Mouse (Mus musculus) gastrocnemius, adult 8-10 months (tissue): ENCODE results near the gene Cd68. TPM values are rescaled to one million over a fixed set of nuclear protein-coding genes. Genes with fewer than 3 reads are reported as not detected.
"Not testable (repeated sequence)": the region's sequence is repeated elsewhere in the genome, so short reads cannot be mapped to it uniquely, and the experiment has no call there.

ENCODE experiments used
- DNase-seq, 2 experiments: peaks; one replicate each; pipeline ENCODE4 v3.0.0; 2022; ENCODE audit warnings: low spot score in 2 of 2
- total RNA-seq, 4 experiments: library from RNA; stranded (reverse); gene quantifications; 2 replicates each; pipeline ENCODE4 v1.2.4; 2022

The Cd68 gene
- total RNA-seq, result 1 to 10 TPM in 3 of 4 experiments, under 1 TPM in 1; 0.73 to 3.7 (median 1.4) TPM

- DNase-seq, result no peak
Observed at GRCm38 (mm10) chr11:69665961-69666664, at the start of gene Cd68. Gene Cd68 (minus strand): TSS chr11:69666153.

- DNase-seq, result no peak
Observed at GRCm38 (mm10) chr11:69715482-69715881, 49.5 kb upstream of the Cd68 start.

DNA sequence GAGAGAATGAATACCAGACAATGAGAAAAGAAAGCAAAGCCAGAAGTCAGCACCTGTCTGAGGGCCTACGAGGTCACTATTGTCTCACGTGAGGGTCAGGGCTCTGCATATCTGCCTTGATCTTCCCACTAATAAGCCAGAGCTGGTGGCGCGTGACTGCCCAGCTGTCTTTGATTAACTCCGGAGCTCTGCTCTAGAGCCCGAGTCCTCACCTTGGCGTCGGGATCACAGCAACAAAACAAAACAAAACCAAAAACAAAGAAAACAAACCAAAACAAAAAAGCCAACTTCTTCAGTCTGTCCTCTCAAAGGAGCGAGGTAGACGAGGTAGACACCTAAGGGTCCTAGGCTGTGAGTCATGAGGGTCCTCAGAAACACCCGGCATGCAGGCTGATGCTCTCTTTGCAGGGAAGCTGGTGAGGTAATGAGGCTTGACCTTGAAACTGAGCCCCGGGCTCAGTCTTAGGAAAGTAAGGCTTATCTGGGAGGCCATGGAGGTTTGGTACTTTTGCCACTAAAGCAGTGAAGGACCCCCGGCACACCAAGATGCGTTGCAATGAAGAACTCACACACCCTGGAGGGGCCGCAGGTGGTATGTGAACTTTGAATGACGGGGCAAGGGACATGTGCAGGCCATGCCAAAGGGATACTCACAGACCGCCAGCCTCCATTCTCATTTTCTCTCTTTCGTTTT, 48.8 kb upstream of the Cd68 start:
- no peak for DNase-seq

- no peak for DNase-seq
Observed at GRCm38 (mm10) chr11:69712954-69713672, 47.2 kb upstream of the Cd68 start.

- DNase-seq, result no peak
Observed at GRCm38 (mm10) chr11:69711082-69711481, 45.1 kb upstream of the Cd68 start.

GRCm38 (mm10) chr11:69710470-69710869, 44.5 kb upstream of the Cd68 start:
- DNase-seq, result no peak

DNA sequence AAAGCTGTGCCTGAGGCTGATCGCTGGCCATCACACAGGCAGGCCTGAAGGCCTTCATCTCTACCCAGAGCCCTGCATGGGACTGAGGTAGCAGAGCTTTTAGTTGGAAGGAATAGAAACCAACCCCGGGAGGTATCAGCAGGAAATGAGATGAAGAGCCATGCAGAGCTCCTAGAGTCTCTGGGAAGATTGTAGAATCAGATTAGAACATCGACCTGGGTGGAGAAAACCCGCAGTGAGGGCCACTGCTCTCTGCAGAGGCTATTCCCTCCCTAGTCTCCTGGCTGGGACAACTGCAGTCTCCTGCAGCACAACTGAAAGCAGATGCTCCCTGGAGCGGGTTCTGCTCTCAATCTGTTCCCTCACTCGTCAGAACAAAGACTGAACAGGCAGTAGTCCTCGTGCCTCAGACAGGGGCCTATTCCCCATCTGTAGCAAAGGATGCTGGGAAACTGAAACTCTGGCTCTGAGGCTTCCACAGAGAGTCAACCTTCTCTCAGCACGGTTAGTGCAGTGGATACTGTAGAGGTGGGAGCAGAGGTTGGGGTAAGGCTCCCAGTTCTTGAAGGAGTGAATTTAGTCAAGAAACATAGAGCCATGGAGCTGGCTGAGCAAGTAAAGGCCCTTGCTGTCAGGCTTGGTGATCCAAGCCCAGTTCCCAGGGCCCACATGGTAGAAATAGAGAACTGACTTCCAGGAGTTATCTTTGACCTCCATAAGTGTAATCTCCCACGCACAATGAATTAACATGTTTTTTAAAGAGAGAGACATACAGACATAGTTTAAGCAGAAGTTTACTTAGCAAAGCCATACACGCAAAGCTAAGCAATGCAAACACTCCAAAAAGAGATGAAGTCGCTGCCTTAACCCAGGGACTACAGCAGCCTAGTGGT, 43.8 kb upstream of the Cd68 start:
- DNase-seq, result no peak

GRCm38 (mm10) chr11:69708614-69709265, 42.8 kb upstream of the Cd68 start:
- DNase-seq, result no peak

GRCm38 (mm10) chr11:69707873-69708381, 42.0 kb upstream of the Cd68 start:
- no peak for DNase-seq

- no peak for DNase-seq
Observed at GRCm38 (mm10) chr11:69707480-69707847, 41.5 kb upstream of the Cd68 start.

DNA sequence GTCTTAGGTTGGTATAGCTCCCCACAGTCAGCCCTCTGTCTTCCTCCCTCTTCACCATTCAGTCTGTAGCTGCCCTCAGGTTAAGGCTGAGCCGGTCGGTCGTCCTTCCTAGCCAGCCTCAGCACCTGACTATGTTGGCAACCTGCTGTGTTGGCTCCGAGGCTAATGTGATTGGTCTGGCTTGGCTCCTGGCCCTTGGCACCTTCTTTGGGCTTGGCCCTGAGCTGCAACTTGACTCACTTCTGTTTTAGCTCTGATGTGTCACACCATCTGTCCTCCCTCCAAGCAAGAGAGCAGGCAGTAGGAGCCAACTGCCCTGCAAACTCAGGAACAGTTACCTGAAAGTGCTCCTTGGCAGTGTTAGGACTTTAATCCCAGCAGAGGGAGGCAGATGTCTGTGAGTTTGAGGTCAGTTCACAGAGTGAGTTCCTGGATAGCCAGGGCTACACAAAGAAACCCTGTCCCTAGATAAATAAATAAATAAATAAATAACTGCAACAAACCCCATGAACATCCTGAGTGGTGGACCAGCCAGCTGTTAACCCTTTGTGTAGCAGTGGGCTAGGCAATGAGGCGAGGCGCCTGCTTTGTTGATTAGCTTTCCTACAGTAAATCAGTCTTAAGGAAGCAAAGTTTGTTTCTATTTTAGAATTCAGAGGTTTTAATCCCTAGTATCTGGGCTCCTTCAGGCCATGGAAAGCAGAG, 41.0 kb upstream of the Cd68 start:
- DNase-seq, result peak; percentile 85 to 93

- DNase-seq, result no peak
Observed at GRCm38 (mm10) chr11:69704613-69705010, 38.7 kb upstream of the Cd68 start.

- no peak for DNase-seq
Observed at GRCm38 (mm10) chr11:69703814-69704612, 38.1 kb upstream of the Cd68 start.

DNA sequence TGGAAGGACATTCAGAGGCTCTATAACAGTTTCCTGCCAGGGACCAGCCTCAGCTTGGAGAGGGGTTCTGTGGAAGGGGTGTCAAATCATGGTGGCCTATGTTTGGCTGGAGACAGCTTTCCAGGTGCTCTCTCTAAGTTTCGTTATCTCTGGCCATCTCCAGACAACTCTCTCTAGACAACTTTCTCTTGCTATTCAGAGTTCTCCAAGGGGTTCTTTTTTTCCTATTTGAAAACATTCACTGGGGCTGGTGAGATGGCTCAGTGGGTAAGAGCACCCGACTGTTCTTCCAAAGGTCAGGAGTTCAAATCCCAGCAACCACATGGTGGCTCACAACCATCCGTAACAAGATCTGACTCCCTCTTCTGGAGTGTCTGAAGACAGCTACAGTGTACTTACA, 37.4 kb upstream of the Cd68 start:
- not testable (repeated sequence) for DNase-seq

DNA sequence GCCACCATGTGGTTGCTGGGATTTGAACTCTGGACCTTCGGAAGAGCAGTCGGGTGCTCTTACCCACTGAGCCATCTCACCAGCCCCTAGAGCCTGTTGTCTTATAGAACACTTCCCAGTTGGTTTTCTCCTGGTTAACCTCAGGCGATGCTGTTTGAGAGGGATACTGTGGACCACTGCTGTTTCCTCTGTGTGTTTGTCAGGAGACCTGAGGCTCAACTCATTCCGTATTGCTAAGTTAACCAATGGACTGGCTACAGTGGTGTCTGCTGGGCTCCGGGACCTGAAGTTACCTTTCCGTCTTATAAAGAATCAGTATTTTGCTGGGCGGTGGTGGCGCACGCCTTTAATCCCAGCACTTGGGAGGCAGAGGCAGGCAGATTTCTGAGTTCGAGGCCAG, 36.9 kb upstream of the Cd68 start:
- DNase-seq, result not testable (repeated sequence)

GRCm38 (mm10) chr11:69699595-69699994, 33.6 kb upstream of the Cd68 start:
- DNase-seq, result no peak

DNA sequence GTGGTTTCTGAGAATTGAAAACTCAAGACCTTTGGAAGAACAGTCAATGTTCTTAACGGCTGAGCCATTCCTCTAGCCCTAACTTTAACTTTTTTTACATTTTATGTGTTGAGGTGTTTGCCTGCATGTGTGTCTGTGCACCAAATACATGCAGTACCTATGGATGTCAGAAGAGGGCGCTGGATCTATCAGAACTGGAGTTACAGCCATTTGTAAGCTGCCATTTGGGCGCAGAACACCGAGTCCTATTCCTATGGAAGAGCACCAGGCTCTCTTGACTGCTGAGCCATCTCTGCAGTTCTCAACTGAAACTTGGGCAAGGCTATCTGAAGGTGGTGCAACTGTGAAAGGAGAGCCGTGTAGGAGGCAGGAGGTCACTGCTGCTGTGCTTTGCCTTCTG, 32.6 kb upstream of the Cd68 start:
- DNase-seq, result no peak

DNA sequence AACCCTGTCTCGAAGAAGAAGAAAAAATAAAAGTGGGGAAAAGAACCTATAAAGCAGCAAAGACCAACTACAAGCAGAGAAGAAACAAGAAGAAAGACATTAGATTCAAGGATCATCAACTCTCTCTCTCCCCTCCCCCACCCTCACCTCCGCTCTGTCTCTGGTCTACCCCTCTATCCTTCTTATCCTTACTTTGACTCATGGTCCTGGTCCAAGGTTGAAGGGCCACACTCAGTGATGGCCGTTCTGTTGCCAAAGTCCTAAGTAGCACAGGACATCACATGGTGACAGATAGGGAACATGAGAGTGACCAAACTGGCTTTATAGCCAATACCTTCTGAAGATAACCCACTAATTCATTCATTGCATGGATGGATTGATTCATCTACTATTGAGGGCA, 31.4 kb upstream of the Cd68 start:
- no peak for DNase-seq
